Mouse (Mus musculus) lung, adult 2 months (tissue): ENCODE data around the gene Gm20388.

Experiments
- CTCF ChIP-seq: fragments of 200-500 bp; IDR thresholded peaks from 2 replicates; pipeline ENCODE4 v1.5.1; 2011; ENCODE audit warnings: mild to moderate bottlenecking, low read length, control low read depth; ENCODE audit not compliant: insufficient read depth
- POLR2A ChIP-seq: fragments of 200-500 bp; IDR thresholded peaks from 2 replicates; pipeline ENCODE4 v1.6.1; 2011; ENCODE audit warnings: low read depth, mild to moderate bottlenecking, control low read depth, low read length, borderline replicate concordance; ENCODE audit errors: extremely low read depth

- TF ChIP-seq POLR2A (no peak), CTCF (no peak)
Observed at GRCm38 (mm10) chr8:120962606-120963380, 1052.2 kb downstream of the Gm20388 start.
